Mouse (Mus musculus) forebrain, embryonic 12.5 days (tissue): ENCODE data around the gene Odaph. TPM values are rescaled to one million over a fixed set of nuclear protein-coding genes. Genes with fewer than 3 reads are reported as not detected.

Source experiments
- ATAC-seq: fragments of 200-750 bp; cut with Nextera tagmentation; 2 replicates; pipeline ENCODE4 v1.8.0; 2017; ENCODE audit warnings: moderate TSS enrichment; ENCODE audit not compliant: low FRiP score
- H3K27ac ChIP-seq: fragments of 300-500 bp; sonication (generic); 2 replicates; pipeline ENCODE4 v1.5.1; 2016; ENCODE audit warnings: mild to moderate bottlenecking
- H3K27me3 ChIP-seq: fragments of 300-500 bp; sonication (generic); 2 replicates; pipeline ENCODE4 v1.6.1; 2016; ENCODE audit warnings: mild to moderate bottlenecking
- H3K36me3 ChIP-seq: fragments of 300-500 bp; sonication (generic); replicated peaks from 2 replicates; pipeline ENCODE4 v1.6.1; 2016; ENCODE audit warnings: mild to moderate bottlenecking
- H3K4me1 ChIP-seq: fragments of 300-500 bp; sonication (generic); 2 replicates; pipeline ENCODE4 v1.6.1; 2016
- H3K4me2 ChIP-seq: fragments of 300-500 bp; sonication (generic); 2 replicates; pipeline ENCODE4 v1.6.1; 2016; ENCODE audit warnings: mild to moderate bottlenecking, moderate library complexity
- H3K4me3 ChIP-seq: fragments of 300-500 bp; sonication (generic); replicated peaks from 2 replicates; pipeline ENCODE4 v1.5.1; 2016; ENCODE audit warnings: mild to moderate bottlenecking
- H3K9ac ChIP-seq: fragments of 300-500 bp; sonication (generic); 2 replicates; pipeline ENCODE4 v1.6.1; 2016; ENCODE audit warnings: mild to moderate bottlenecking
- H3K9me3 ChIP-seq: fragments of 300-500 bp; sonication (generic); 2 replicates; pipeline ENCODE4 v1.6.1; 2016
- WGBS: fragments of 180-500 bp; shearing (Covaris S2); methylation state at CpG from one replicate; pipeline ENCODE4 v1.1.7; 2016; 5-methylcytosine and 5-hydroxymethylcytosine counted together
- polyA plus RNA-seq: library from polyadenylated mRNA; unstranded; fragments of >200 nt; fragmentation: Nextera tagmentation; extraction: Ambion mirVana; gene quantifications from 2 replicates; pipeline ENCODE4 v1.2.1, GENCODE M21; 2016

Gene Odaph
- polyA plus RNA-seq, 1 experiment from 2014 or later: not detected

- Histone ChIP-seq H3K27me3 (no peaks in the 10 kb centered on the region), H3K27ac (no peak overlapping the region), H3K9ac (no peak overlapping the region), H3K4me3 (no peak overlapping the region), H3K4me2 (no peak overlapping the region), H3K4me1 (no peaks in the 10 kb centered on the region), H3K36me3 (no peaks in the 10 kb centered on the region), H3K9me3 (no peaks in the 10 kb centered on the region)
- 61% methylated on average over 13 of the region's 13 CpGs for WGBS
- ATAC-seq: no peak
These were observed 7.3 kb downstream of the Odaph start for GRCm38 (mm10) chr5:91994546-91994945.

GRCm38 (mm10) chr5:92000770-92001169 is 13.5 kb downstream of the Odaph start:
- no peak for ATAC-seq
- Histone ChIP-seq H3K4me3 (no peak overlapping the region), H3K4me1 (no peaks in the 10 kb centered on the region), H3K9ac (no peak overlapping the region), H3K4me2 (no peak overlapping the region), H3K36me3 (no peaks in the 10 kb centered on the region), H3K9me3 (no peaks in the 10 kb centered on the region), H3K27me3 (no peaks in the 10 kb centered on the region), H3K27ac (no peak overlapping the region)
- WGBS: 81% methylated on average over 2 of the region's 2 CpGs

GRCm38 (mm10) chr5:92003011-92003410 is 15.7 kb downstream of the Odaph start:
- 74% methylated on average over 2 of the region's 2 CpGs for WGBS
- Histone ChIP-seq H3K4me2 (no peak overlapping the region), H3K27me3 (no peaks in the 10 kb centered on the region), H3K27ac (no peak overlapping the region), H3K4me1 (no peaks in the 10 kb centered on the region), H3K9me3 (no peaks in the 10 kb centered on the region), H3K4me3 (no peak overlapping the region), H3K36me3 (no peaks in the 10 kb centered on the region), H3K9ac (no peak overlapping the region)
- no peak for ATAC-seq

- H3K9ac ChIP-seq: no peak overlapping the region
- no peak overlapping the region for H3K4me2 ChIP-seq
- H3K27ac ChIP-seq: no peak overlapping the region
- H3K27me3 ChIP-seq: no peaks in the 10 kb centered on the region
- no peak for ATAC-seq
- no peaks in the 10 kb centered on the region for H3K4me1 ChIP-seq
- no peak overlapping the region for H3K4me3 ChIP-seq
- H3K9me3 ChIP-seq: no peaks in the 10 kb centered on the region
- WGBS: 56% methylated on average over 2 of the region's 2 CpGs
- H3K36me3 ChIP-seq: no peaks in the 10 kb centered on the region
These were observed 22.6 kb downstream of the Odaph start for GRCm38 (mm10) chr5:92009827-92010226.

- no peak overlapping the region for H3K9ac ChIP-seq
- no peak overlapping the region for H3K4me3 ChIP-seq
- no peaks in the 10 kb centered on the region for H3K9me3 ChIP-seq
- WGBS: 76% methylated on average over 7 of the region's 7 CpGs
- H3K36me3 ChIP-seq: no peaks in the 10 kb centered on the region
- no peaks in the 10 kb centered on the region for H3K4me1 ChIP-seq
- ATAC-seq: no peak
- H3K27me3 ChIP-seq: no peaks in the 10 kb centered on the region
- H3K4me2 ChIP-seq: no peak overlapping the region
- no peak overlapping the region for H3K27ac ChIP-seq
These were observed 24.5 kb downstream of the Odaph start for GRCm38 (mm10) chr5:92011756-92012155.

- H3K4me3 ChIP-seq: no peak overlapping the region
- no peaks in the 10 kb centered on the region for H3K9me3 ChIP-seq
- no peak for ATAC-seq
- no peak overlapping the region for H3K27ac ChIP-seq
- no peak overlapping the region for H3K4me2 ChIP-seq
- H3K27me3 ChIP-seq: no peaks in the 10 kb centered on the region
- WGBS: 76% methylated on average over 2 of the region's 2 CpGs
- no peak overlapping the region for H3K9ac ChIP-seq
- H3K4me1 ChIP-seq: no peaks in the 10 kb centered on the region
- no peaks in the 10 kb centered on the region for H3K36me3 ChIP-seq
These were observed 32.7 kb downstream of the Odaph start for GRCm38 (mm10) chr5:92019960-92020359.

GRCm38 (mm10) chr5:92042377-92043348 is 55.4 kb downstream of the Odaph start:
- H3K9ac ChIP-seq: peak overlapping the region; percentile 53
- under 1% methylated on average over 68 of the region's 68 CpGs for WGBS
- H3K27ac ChIP-seq: no peak overlapping the region
- peaks cover 16% of the 10 kb centered on the region for H3K27me3 ChIP-seq
- peaks cover 4% of the 10 kb centered on the region; the same call in 1 of the 2 replicates for H3K4me1 ChIP-seq
- peak; percentile 99 for ATAC-seq
- no peaks in the 10 kb centered on the region for H3K9me3 ChIP-seq
- peak overlapping the region; percentile 98 for H3K4me2 ChIP-seq
- H3K4me3 ChIP-seq: peak overlapping the region; percentile 76
- H3K36me3 ChIP-seq: no peaks in the 10 kb centered on the region

- Histone ChIP-seq H3K4me1 (peaks cover 4% of the 10 kb centered on the region; the same call in 1 of the 2 replicates), H3K27ac (no peak within 1 kb of the TSS), H3K36me3 (no peaks in the 10 kb centered on the region), H3K9me3 (no peaks in the 10 kb centered on the region), H3K4me3 (peak within 1 kb of the TSS; percentile 76), H3K9ac (peak within 1 kb of the TSS; percentile 53), H3K4me2 (peak within 1 kb of the TSS; percentile 98), H3K27me3 (peaks cover 16% of the 10 kb centered on the region)
- no peak for ATAC-seq
- WGBS: 80% methylated on average over 4 of the region's 4 CpGs
These were observed 56.5 kb downstream of the Odaph start, which contains the start of gene Cdkl2 for GRCm38 (mm10) chr5:92043783-92044182. TSS of gene Cdkl2 (minus strand) at chr5:92043883.

Other genes starting within 250 kb of the Odaph start
- gene Rchy1, start 24.4 kb upstream of the Odaph start, polyA plus RNA-seq: 61.2 and 65.2 TPM in 2 replicates
- gene Cdkl2, start 56.4 kb downstream of the Odaph start, polyA plus RNA-seq: 0.77 and 0.88 TPM in 2 replicates
- gene G3bp2, start 96.2 kb downstream of the Odaph start, polyA plus RNA-seq: 305 and 322 TPM in 2 replicates
- 48.1 and 51.2 TPM in 2 replicates for gene Uso1, start 150.5 kb downstream of the Odaph start, polyA plus RNA-seq
- not detected in 2 replicates for gene U90926, start 227.9 kb downstream of the Odaph start, polyA plus RNA-seq